Mouse (Mus musculus): ENCODE measurements around the gene Col24a1.
"Not testable (repeated sequence)": the region's sequence is repeated elsewhere in the genome, so short reads cannot be mapped to it uniquely, and the experiment has no call there.

Col24a1 gene

GRCm38 (mm10) chr3:145356865-145357487 lies 64.7 kb downstream of the Col24a1 start:
- DNase-seq, result no peak

- DNase-seq, result peak; percentile 34
These were observed 73.0 kb downstream of the Col24a1 start for GRCm38 (mm10) chr3:145365227-145365626.

- no peak for DNase-seq
These were observed 75.0 kb downstream of the Col24a1 start for GRCm38 (mm10) chr3:145367176-145367717.

DNA sequence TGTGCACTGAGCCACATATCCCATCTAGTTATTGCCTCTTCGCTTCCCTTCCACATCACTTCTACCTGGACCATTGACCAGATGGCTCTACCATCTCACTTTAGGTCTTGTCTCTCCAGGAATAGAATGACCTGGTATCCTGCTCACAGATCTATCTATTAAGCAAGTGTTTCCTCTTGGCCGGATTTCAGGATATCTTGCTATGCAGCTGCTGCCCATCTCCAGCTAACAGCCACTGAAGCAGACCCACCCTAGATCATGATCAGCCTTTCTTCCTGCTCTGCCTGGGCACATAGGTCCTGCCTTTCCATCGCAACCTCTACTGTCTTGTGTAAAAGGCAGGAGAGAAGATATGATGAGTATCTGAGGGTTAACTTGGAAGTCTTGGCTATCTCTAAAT lies 84.0 kb downstream of the Col24a1 start:
- no peak for DNase-seq

DNA sequence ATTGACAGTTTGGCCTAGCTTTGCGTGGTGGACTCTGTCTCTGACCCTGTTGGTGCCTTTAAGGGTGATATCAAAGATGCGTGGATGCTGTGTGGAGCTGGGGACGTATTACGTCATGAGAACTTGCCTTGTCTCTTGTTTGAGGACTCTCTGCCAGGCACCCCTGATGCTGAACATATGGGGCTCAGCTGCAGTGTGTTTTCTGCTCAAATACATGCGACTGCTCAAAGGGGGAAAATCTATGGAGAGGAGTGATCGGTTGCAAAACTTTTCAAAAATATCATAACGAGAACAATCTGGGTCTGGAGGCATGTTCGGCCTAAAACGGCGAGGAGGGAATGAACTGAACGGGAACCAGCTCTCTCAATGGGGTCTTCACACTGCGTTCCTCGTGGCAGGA lies 90.8 kb downstream of the Col24a1 start:
- no peak for DNase-seq

- DNase-seq, result no peak
These were observed 94.2 kb downstream of the Col24a1 start for GRCm38 (mm10) chr3:145386434-145386833.

DNA sequence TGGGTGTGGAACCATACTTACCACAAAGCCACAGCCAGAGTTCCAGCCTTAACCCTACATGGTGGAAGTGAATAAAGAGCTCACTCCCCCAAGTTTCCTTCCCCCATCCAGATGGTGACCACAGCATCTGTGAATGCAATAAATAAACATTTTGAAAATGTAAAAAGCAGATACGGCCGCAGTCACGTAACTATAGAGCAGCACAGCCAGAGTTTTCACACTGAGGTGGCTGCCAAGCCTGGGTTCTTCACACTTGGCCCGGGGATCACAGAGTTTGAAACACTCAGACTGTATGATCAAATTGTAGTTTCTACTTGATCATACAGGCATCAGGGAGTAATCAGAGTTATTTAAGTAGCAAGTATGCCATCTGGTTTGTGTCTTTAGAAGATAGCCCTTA lies 98.4 kb downstream of the Col24a1 start:
- no peak for DNase-seq

DNA sequence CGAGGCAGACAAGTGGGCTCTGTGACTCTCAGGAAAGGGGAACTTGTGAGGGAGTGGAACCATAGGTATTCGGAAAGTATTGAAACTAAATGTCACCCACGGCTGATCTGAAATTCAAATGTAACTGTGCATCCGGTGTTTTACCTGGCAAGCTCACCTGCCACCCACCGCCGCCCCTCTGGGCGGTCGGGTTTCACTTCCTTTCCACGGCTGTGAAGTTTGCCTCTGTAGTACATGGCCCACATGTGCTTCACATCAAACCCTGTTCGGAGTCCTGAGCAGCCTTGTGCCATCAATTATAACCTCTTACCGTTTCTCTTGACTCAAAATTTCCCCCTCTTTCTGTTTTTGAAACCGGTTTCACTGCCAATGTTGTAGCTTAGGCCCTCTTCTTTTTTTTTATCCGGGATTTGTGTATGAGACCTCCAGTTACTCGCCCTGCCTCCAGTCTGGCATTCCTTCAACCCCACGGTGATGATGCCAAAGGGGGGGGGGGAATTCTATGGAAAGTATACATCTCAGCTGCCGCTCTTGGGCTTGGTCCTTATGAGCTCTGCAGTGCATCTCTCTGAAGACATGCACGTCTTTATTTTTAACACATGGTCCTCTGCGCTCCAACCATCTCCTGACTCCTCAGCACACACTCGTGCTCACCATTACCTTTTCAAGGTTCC lies 99.9 kb downstream of the Col24a1 start:
- no peak for DNase-seq

DNA sequence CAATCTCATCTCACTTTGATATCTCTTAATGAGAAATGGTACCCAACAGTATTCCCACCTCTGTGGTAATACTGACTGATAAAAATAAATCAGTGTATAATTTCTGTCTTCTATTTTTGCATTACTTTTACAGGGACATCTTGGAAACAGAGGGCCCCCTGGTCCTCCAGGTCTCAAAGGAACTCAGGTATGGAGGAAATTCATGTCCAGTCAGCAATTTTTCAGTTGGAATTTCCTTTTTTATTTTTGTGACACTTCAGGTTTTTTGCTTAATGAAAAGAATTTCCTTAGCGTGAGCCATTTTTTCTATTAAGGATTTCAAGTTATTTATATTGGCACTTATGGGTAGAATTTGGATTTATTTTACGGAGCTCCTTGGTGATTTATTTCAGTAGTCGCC lies 106.9 kb downstream of the Col24a1 start:
- DNase-seq, result no peak

DNA sequence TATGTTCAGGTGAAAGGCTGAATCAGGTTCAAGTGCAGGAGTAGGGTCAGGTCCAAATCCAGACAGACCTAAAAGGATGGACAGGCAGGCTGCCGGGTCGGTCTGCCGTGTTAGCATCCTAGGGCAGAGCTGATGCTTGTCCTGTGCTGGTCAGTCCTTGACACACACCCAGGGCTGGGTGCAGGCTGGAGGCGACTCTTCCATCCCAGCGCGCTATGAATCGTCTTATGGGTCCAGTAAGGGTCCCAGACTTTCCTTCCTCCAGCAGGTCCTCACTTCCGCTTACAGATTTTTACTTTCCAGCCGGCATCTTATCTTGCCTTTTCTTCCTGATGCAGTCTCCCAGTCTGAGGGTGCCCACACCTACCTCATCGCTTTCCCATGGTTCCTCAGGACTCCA lies 110.0 kb downstream of the Col24a1 start:
- DNase-seq, result no peak

GRCm38 (mm10) chr3:145402994-145403393 lies 110.7 kb downstream of the Col24a1 start:
- DNase-seq, result no peak

DNA sequence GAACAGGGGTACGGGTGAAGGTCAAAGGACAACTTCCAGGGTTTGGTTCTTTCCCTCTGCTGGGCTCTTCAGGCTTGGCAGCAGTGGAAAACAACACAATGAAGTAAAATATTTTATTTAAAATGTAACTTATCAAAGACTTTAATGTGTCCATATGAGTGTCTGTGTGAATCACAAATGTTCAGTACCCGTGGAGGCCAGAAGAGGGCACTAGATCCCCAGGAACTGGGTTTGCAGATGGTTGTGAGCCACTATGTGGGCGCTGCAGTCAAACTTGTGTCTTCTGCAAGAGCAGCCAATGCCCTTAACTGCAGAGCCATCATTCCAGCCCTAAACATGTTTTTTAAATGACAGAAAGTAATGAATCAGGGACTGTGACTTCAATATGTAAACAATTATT lies 115.8 kb downstream of the Col24a1 start:
- DNase-seq, result peak; percentile 27

GRCm38 (mm10) chr3:145412137-145412536 lies 119.9 kb downstream of the Col24a1 start:
- DNase-seq, result peak; percentile 35

DNA sequence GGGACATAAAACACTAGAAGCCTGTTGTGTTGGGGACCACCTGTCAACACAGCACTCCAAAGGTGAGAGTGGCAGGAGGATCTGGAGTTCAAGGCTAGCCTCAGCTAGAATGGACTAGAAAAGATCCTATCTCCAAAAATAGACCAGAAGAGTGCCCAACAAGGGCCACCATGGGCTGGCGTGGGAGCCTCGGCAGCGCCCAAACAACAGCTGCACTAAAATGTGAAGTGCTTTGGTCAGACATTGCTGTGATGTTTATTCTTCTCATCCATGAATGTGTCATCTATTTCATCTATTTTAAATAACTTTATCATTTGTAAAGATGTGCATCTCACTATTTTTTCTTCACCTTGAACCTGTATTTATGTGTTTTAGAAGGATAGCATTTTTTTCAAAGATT lies 122.1 kb downstream of the Col24a1 start:
- DNase-seq, result no peak

GRCm38 (mm10) chr3:145417809-145418208 lies 125.5 kb downstream of the Col24a1 start:
- no peak for DNase-seq

DNA sequence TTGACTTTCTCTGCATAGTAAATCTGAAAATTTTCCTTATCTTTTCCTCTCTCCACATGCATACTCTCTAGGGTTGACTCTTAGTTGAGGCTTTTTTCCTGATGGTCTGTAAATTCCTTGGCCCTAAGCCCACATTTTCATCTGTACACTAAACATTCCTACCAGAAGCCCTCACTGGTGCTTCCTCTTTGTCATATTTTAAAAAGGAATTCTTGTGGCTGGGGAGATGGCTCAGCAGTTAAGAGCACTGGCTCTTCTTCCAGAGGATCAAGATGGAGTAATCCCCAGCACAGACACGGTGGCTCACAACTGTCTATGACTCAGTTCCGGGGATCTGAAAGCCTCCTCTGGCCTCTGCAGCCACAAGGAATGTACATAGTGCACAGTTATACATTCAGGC lies 128.1 kb downstream of the Col24a1 start:
- DNase-seq, result no peak

DNA sequence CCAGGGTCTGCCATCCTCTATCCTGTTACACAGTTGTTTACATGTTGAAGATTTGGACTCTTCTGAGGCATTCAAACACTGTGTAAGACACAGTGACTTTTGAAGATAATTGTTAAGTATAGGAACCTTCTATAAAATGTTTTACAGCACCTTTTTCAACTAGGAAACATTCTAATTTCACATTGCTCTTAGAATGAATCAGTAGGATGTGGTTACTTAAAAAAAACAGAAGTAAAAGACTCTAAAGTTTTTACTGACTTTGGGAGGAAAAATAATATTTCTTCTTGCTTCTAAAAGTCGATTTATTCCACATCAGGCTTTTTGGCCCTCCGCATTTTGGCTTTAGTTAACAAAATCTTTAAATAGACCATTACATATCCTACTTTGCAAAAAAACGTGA lies 129.8 kb downstream of the Col24a1 start:
- DNase-seq, result no peak

GRCm38 (mm10) chr3:145438352-145438751 lies 146.1 kb downstream of the Col24a1 start:
- no peak for DNase-seq

GRCm38 (mm10) chr3:145439086-145439485 lies 146.8 kb downstream of the Col24a1 start:
- DNase-seq, result peak; percentile 32

DNA sequence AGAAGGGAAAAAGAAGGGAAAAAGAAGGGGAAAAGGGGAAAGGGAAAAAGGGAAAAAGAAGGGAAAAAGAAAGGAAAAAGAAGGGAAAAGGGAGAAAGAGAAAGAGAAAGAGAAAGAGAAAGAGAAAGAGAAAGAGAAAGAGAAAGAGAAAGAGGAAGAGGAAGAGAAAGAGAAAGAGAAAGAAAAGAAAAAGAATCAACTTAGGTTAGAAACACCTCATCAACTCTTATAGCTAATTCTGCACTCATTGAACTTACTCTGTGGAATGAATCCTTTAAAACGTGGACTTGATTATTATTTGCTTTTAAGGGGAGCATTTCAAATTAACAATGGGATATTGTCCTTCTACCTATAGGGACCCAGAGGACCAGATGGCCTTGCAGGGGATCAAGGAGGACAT lies 148.7 kb downstream of the Col24a1 start:
- no peak for DNase-seq

DNA sequence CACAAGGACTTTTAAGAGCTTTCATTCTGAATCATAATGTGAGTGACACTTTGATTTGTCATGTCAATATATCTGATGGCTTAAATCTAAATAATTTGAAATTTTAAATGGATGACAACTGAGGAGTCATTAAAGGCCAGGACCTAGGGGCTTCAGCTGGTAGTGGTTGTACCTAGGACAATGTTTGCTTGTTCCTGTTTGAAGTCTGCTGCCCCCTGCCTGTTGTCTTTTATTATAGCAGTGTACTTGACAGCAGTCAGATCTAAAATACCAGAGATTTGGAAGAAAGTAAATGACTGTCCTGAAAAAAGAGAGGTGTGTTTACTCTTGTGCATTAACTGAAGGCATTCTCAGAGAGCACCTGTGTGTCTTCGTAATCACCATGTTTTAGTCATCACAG lies 150.0 kb downstream of the Col24a1 start:
- peak; percentile 56 for DNase-seq

DNA sequence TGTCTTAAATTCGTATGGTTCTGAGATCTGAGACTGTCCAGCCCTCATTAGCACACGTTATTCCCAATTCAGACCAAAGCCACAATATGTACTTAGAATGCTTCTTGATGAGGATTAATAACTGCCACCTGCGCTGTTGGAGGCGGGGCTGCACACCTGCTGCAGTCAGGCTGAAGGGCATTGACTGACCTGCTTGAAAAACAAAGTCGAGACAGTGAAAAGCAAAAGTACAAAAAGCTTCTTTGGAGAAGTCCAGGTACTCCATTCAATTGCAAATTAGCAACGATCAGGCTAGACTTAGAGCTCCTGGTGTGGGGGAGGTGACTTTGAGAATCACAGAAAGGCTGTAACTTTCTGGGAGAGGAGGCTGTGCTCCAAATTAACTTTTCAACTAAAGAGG lies 150.9 kb downstream of the Col24a1 start:
- not testable (repeated sequence) for DNase-seq

DNA sequence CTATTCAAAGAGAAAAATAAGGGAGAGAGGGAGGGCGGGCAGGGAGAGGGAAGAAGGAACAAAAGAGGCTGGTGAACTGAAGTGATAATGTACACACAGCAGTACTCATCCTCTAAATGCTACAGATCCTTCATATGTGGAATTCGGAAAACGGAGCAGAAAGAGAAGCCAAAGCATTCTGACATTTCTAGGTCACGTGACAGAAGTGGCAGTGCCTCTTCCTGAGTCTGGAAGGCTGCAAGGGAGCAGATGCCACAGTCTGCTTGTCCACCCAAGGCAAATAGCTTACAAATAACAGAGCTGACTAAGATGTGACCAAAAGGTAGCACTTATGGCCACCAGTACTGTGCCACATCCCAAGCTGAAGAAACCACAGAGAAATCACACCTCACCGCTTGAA lies 164.8 kb downstream of the Col24a1 start:
- peak; percentile 35 for DNase-seq

- DNase-seq, result no peak
These were observed 170.1 kb downstream of the Col24a1 start for GRCm38 (mm10) chr3:145462351-145462750.

GRCm38 (mm10) chr3:145463731-145464130 lies 171.5 kb downstream of the Col24a1 start:
- no peak for DNase-seq
